Mouse (Mus musculus): ENCODE results near the gene Slc25a31. TPM values are rescaled to one million over a fixed set of nuclear protein-coding genes. Genes with fewer than 3 reads are reported as not detected.

Slc25a31 gene
- polyA plus RNA-seq, 1 experiment from 2014 or later, result not detected

DNA sequence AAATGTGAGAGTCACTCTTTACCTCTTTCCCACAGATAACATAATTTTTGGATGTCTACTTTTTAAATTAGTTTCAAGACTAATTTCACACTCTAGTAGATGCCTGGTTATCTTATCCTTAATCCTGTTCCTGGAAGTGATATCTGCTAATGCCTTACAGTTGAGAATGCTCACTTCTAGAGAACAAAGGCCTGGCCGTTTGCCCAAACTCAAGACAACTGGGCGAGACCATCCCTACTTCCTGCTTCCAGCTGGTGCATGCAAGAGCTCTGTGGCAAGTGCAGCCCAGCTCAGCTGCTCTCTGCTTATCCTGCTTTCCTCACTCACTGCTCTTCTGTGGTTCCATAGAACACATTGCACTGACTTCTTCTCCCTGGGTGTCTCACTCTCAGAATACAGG, 14.2 kb upstream of the Slc25a31 start:
- H3K27ac ChIP-seq (ENCODE audit: low read length), result no peak overlapping the region
- ATAC-seq (ENCODE audit: insufficient number of reproducible peaks, insufficient read depth, low FRiP score, low read depth), result no peak
- no peaks in the 10 kb centered on the region for H3K27me3 ChIP-seq (ENCODE audit: control insufficient read depth, insufficient read depth, low read length)
- WGBS, result 45% methylated on average over 2 of the region's 2 CpGs
- H3K4me2 ChIP-seq (replicated peaks; ENCODE audit: low read depth, low read length), result no peak overlapping the region
- peaks cover 3% of the 10 kb centered on the region; the same call in 1 of the 2 replicates for H3K36me3 ChIP-seq (ENCODE audit: control insufficient read depth, insufficient read depth, low read length)
- no peak overlapping the region for H3K4me3 ChIP-seq (ENCODE audit: low read depth, low read length)
- H3K4me1 ChIP-seq (ENCODE audit: control insufficient read depth, insufficient read depth, low read length), result no peaks in the 10 kb centered on the region
- H3K9me3 ChIP-seq (ENCODE audit: control insufficient read depth, low read depth, low read length), result no peaks in the 10 kb centered on the region
- H3K9ac ChIP-seq (replicated peaks; ENCODE audit: low read depth, low read length), result no peak overlapping the region

DNA sequence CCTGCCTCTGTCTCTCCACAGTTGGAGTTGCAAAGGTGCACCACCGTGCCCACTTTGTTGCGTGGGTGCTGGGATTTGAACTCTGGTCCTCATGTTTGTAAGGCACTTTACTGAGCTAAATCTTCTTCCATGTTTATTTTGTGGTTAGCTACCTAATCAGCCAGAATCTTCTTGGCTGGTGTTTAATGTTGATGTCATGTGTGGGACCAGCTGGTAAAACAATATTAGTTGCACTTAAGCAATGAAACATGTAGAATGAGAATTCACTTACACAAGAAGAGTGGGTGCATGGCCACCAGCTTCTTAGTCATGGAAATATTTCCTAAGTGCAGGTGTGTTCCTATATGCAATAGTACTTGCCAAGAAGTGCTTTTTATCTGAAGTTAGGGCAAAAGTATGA, 13.5 kb upstream of the Slc25a31 start:
- Histone ChIP-seq H3K4me2 (replicated peaks; ENCODE audit: low read depth, low read length) (no peak overlapping the region), H3K9me3 (ENCODE audit: control insufficient read depth, low read depth, low read length) (no peaks in the 10 kb centered on the region), H3K36me3 (ENCODE audit: control insufficient read depth, insufficient read depth, low read length) (peaks cover 3% of the 10 kb centered on the region; the same call in 1 of the 2 replicates), H3K4me3 (ENCODE audit: low read depth, low read length) (no peak overlapping the region), H3K4me1 (ENCODE audit: control insufficient read depth, insufficient read depth, low read length) (no peaks in the 10 kb centered on the region), H3K9ac (replicated peaks; ENCODE audit: low read depth, low read length) (no peak overlapping the region), H3K27ac (ENCODE audit: low read length) (no peak overlapping the region), H3K27me3 (ENCODE audit: control insufficient read depth, insufficient read depth, low read length) (no peaks in the 10 kb centered on the region)
- WGBS, result 98% methylated on average over 2 of the region's 2 CpGs
- ATAC-seq (ENCODE audit: insufficient number of reproducible peaks, insufficient read depth, low FRiP score, low read depth), result no peak

- H3K36me3 ChIP-seq (ENCODE audit: control insufficient read depth, insufficient read depth, low read length), result peaks cover 3% of the 10 kb centered on the region; the same call in 1 of the 2 replicates
- H3K27me3 ChIP-seq (ENCODE audit: control insufficient read depth, insufficient read depth, low read length), result no peaks in the 10 kb centered on the region
- 75% methylated on average over 3 of the region's 3 CpGs for WGBS
- H3K4me3 ChIP-seq (ENCODE audit: low read depth, low read length), result no peak overlapping the region
- no peak overlapping the region for H3K9ac ChIP-seq (replicated peaks; ENCODE audit: low read depth, low read length)
- H3K4me2 ChIP-seq (replicated peaks; ENCODE audit: low read depth, low read length), result no peak overlapping the region
- H3K27ac ChIP-seq (ENCODE audit: low read length), result no peak overlapping the region
- H3K4me1 ChIP-seq (ENCODE audit: control insufficient read depth, insufficient read depth, low read length), result no peaks in the 10 kb centered on the region
- no peaks in the 10 kb centered on the region for H3K9me3 ChIP-seq (ENCODE audit: control insufficient read depth, low read depth, low read length)
- no peak for ATAC-seq (ENCODE audit: insufficient number of reproducible peaks, insufficient read depth, low FRiP score, low read depth)
Measured at GRCm38 (mm10) chr3:40698834-40699233, 9.8 kb upstream of the Slc25a31 start.

DNA sequence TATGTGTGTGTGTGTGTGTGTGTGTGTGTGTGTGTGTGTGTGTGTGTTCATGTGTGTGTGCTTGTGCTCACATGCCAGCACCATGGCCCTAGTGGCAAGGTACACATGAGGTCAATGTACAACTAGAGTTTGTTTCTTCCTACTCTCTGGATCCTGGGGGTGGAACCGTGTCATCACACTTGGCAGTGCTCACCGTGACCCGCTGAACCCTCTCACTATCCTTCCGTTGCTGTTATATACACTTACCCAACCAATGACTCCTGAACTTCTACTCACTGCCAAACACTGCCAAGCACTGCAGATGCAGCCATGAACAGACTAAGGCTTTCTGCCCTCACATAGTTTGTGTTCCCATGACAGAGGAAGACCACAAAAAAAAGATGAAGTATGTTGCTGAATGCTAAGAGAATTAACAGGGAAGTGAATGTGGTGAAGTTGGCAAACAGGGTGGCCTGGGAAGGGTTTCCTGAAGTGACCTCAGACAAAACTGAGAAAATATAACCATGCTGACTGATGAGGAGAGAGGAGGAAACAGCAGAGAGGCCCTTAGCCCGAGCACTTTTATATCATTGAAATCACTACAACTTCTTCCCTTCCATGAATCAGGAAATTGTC, 3.7 kb upstream of the Slc25a31 start:
- no peak overlapping the region for H3K4me2 ChIP-seq (replicated peaks; ENCODE audit: low read depth, low read length)
- no peak for ATAC-seq (ENCODE audit: insufficient number of reproducible peaks, insufficient read depth, low FRiP score, low read depth)
- WGBS, result 65% methylated on average over 5 of the region's 5 CpGs
- no peak overlapping the region for H3K4me3 ChIP-seq (ENCODE audit: low read depth, low read length)
- no peaks in the 10 kb centered on the region for H3K4me1 ChIP-seq (ENCODE audit: control insufficient read depth, insufficient read depth, low read length)
- no peak overlapping the region for H3K27ac ChIP-seq (ENCODE audit: low read length)
- H3K27me3 ChIP-seq (ENCODE audit: control insufficient read depth, insufficient read depth, low read length), result no peaks in the 10 kb centered on the region
- H3K36me3 ChIP-seq (ENCODE audit: control insufficient read depth, insufficient read depth, low read length), result no peaks in the 10 kb centered on the region
- H3K9me3 ChIP-seq (ENCODE audit: control insufficient read depth, low read depth, low read length), result no peaks in the 10 kb centered on the region
- no peak overlapping the region for H3K9ac ChIP-seq (replicated peaks; ENCODE audit: low read depth, low read length)

GRCm38 (mm10) chr3:40716056-40716455, 7.4 kb downstream of the Slc25a31 start:
- Histone ChIP-seq H3K4me3 (ENCODE audit: low read depth, low read length) (no peak overlapping the region), H3K4me2 (replicated peaks; ENCODE audit: low read depth, low read length) (no peak overlapping the region), H3K9me3 (ENCODE audit: control insufficient read depth, low read depth, low read length) (no peaks in the 10 kb centered on the region), H3K27ac (ENCODE audit: low read length) (no peak overlapping the region), H3K27me3 (ENCODE audit: control insufficient read depth, insufficient read depth, low read length) (no peaks in the 10 kb centered on the region), H3K4me1 (ENCODE audit: control insufficient read depth, insufficient read depth, low read length) (no peaks in the 10 kb centered on the region), H3K9ac (replicated peaks; ENCODE audit: low read depth, low read length) (no peak overlapping the region), H3K36me3 (ENCODE audit: control insufficient read depth, insufficient read depth, low read length) (no peaks in the 10 kb centered on the region)
- ATAC-seq (ENCODE audit: insufficient number of reproducible peaks, insufficient read depth, low FRiP score, low read depth), result no peak
- WGBS, result 26% methylated on average over 1 of the region's 1 CpGs

- 73% methylated on average over 3 of the region's 3 CpGs for WGBS
- no peaks in the 10 kb centered on the region for H3K27me3 ChIP-seq (ENCODE audit: control insufficient read depth, insufficient read depth, low read length)
- no peaks in the 10 kb centered on the region for H3K4me1 ChIP-seq (ENCODE audit: control insufficient read depth, insufficient read depth, low read length)
- H3K4me3 ChIP-seq (ENCODE audit: low read depth, low read length), result no peak overlapping the region
- no peaks in the 10 kb centered on the region for H3K36me3 ChIP-seq (ENCODE audit: control insufficient read depth, insufficient read depth, low read length)
- no peak overlapping the region for H3K9ac ChIP-seq (replicated peaks; ENCODE audit: low read depth, low read length)
- no peak overlapping the region for H3K27ac ChIP-seq (ENCODE audit: low read length)
- ATAC-seq (ENCODE audit: insufficient number of reproducible peaks, insufficient read depth, low FRiP score, low read depth), result no peak
- H3K4me2 ChIP-seq (replicated peaks; ENCODE audit: low read depth, low read length), result no peak overlapping the region
- no peaks in the 10 kb centered on the region for H3K9me3 ChIP-seq (ENCODE audit: control insufficient read depth, low read depth, low read length)
Measured at GRCm38 (mm10) chr3:40719022-40719421, 10.4 kb downstream of the Slc25a31 start.

DNA sequence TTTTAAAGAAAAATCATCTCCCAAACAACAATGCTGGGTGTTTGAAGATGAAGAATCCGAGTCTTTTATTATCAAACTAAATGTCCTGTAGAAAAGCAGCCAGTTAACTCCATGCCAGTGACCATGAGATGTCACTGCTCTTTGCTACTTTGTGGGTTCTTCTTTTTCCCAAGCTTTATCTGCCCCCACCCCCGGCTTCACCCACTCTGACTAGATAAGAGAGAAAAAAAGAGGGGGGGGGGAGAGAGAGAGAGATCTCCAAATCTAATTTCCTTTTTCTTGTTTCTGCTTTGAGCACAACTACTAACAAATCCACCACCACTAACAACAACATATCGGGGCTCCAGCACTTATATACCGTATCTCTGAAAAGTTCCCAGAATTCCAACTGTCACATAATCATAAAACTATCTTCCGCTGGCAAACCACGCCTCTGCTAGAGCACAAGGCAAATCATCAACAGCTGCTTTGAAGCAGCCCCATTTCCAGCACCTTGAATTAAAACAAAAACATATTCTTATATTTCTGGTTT, 29.8 kb downstream of the Slc25a31 start:
- no peaks in the 10 kb centered on the region for H3K36me3 ChIP-seq (ENCODE audit: control insufficient read depth, insufficient read depth, low read length)
- no peak overlapping the region for H3K4me2 ChIP-seq (replicated peaks; ENCODE audit: low read depth, low read length)
- no peaks in the 10 kb centered on the region for H3K4me1 ChIP-seq (ENCODE audit: control insufficient read depth, insufficient read depth, low read length)
- no peak for ATAC-seq (ENCODE audit: insufficient number of reproducible peaks, insufficient read depth, low FRiP score, low read depth)
- no peak overlapping the region for H3K27ac ChIP-seq (ENCODE audit: low read length)
- H3K27me3 ChIP-seq (ENCODE audit: control insufficient read depth, insufficient read depth, low read length), result no peaks in the 10 kb centered on the region
- WGBS, result 79% methylated on average over 6 of the region's 6 CpGs
- no peak overlapping the region for H3K4me3 ChIP-seq (ENCODE audit: low read depth, low read length)
- no peaks in the 10 kb centered on the region for H3K9me3 ChIP-seq (ENCODE audit: control insufficient read depth, low read depth, low read length)
- no peak overlapping the region for H3K9ac ChIP-seq (replicated peaks; ENCODE audit: low read depth, low read length)

GRCm38 (mm10) chr3:40744024-40744835, 35.6 kb downstream of the Slc25a31 start, which contains the start of gene Hspa4l:
Hspa4l (plus strand) TSS chr3:40744495.
- WGBS, result 24% methylated on average over 16 of the region's 16 CpGs
- no peaks in the 10 kb centered on the region for H3K27me3 ChIP-seq (ENCODE audit: control insufficient read depth, insufficient read depth, low read length)
- H3K4me1 ChIP-seq (ENCODE audit: control insufficient read depth, insufficient read depth, low read length), result peaks cover 6% of the 10 kb centered on the region; the same call in 1 of the 2 replicates
- no peaks in the 10 kb centered on the region for H3K36me3 ChIP-seq (ENCODE audit: control insufficient read depth, insufficient read depth, low read length)
- no peak for ATAC-seq (ENCODE audit: insufficient number of reproducible peaks, insufficient read depth, low FRiP score, low read depth)
- peak within 1 kb of the TSS; percentile 61 for H3K4me3 ChIP-seq (ENCODE audit: low read depth, low read length)
- H3K27ac ChIP-seq (ENCODE audit: low read length), result peak within 1 kb of the TSS; percentile 67; the same call in 1 of the 2 replicates
- peak within 1 kb of the TSS; percentile 40; the same call in 1 of the 2 replicates for H3K9ac ChIP-seq (replicated peaks; ENCODE audit: low read depth, low read length)
- H3K4me2 ChIP-seq (replicated peaks; ENCODE audit: low read depth, low read length), result peak within 1 kb of the TSS; percentile 94
- H3K9me3 ChIP-seq (ENCODE audit: control insufficient read depth, low read depth, low read length), result no peaks in the 10 kb centered on the region
